Mouse (Mus musculus) C2C12 (cell line): ENCODE measurements around the gene Fscn3.

ENCODE experiments used
- CTCF ChIP-seq: IDR thresholded peaks from one replicate; pipeline ENCODE4 v1.5.1; 2011; ENCODE audit not compliant: control insufficient read depth, insufficient read depth, insufficient read length
- MAX ChIP-seq: IDR thresholded peaks from one replicate; pipeline ENCODE4 v1.6.1; 2011; ENCODE audit warnings: mild to moderate bottlenecking, control low read depth

DNA sequence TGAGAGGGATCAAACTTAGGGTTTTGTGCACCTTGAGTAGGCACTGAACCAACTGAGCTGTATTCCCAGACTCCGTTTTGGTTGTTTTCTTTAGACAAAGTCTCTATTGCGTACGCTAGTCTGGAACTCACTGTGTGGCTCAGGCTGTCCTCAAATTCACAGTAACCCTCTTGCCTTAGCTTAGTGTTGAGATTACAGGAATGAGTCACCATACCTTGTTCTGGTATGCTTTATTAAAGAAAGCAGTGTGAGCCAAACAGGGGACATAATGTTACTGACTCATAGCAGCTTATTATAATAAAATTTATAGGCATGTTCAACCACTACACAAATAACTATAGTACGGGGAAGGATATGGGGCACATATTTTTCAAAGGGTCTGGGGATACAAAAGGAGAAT lies 46.6 kb downstream of the Fscn3 start:
- TF ChIP-seq CTCF (no peak), MAX (no peak)
